Mouse (Mus musculus): ENCODE data around the gene Btn1a1. TPM values are rescaled to one million over a fixed set of nuclear protein-coding genes. Genes with fewer than 3 reads are reported as not detected.

Gene Btn1a1
- 0.04 TPM in 1 of 2 replicates, not detected in the other for polyA plus RNA-seq (2012; ENCODE audit: low replicate concordance)

DNA sequence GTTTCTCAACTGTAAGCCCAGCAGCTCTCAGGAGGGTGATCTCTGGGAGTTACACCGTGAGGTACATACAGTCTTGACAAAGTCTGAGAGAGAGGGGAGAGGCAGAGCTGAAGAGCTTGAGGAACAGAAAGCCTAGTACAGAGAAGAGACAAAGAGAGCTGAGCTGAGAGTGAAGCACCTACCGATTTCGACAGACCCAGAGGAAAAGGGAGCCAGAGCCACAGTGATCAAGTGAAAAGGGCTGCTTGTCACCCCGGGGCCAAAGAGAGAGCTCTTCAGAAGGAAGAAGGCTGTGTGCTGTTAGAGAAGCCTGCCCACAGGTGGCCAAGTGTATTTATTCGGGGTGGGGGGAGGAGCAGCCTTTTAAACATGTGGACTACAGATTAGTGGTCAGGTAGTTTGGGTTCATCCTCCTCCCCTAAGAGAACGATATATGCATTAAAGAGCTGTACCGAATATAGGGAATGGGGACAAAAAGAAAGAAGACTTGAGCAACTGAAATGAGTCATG lies at the start of gene Btn1a1:
Btn1a1 (minus strand) TSS at position 302 of the 510 bp plus-strand sequence.

DNA sequence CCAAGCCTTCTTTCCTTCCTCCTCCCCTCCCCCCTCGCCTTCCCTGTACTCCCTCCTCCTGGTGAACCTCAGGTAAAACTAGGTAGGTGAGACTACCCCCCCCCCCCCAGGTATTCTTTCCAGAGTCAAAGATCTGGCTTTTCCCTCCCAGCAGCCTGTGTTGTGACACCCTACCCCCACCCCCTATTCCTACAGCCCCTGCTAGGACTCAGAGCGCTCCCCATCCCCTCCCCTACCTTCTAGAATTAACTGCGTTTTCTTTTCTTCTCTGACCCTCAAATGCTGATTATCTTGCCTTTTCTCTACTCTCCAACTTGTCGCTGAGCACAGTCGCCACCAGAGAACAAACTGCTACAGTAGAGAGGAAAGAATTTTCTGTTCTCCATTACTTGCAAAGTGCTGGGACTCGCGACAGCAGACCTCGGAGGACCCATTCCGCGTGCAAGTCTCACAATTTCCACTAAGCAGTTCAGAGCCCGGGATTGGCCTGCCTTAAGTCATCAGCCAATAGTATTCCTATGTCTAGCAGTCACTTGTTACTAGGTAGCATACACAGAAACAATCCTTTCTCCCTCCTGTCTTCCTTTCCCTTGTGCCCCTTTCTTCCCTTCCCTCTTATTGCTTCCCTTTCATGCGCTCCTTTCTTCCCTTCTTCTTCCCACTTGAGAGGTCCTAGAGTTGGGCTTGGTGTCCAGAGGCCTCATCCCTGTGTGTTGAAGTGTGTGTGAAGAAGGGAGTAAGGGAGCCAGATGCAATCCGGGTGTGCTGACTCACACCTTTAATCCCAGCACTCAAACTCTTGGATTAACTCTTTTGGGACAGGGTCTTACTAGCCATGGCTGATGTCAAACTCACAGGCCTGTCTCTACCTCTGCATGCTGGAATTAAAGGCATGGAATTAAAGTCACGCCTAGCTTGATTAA lies 23.0 kb upstream of the Btn1a1 start, which contains the start of gene Btn2a2:
Btn2a2 (minus strand) TSS at position 458 of the 923 bp plus-strand sequence.

DNA sequence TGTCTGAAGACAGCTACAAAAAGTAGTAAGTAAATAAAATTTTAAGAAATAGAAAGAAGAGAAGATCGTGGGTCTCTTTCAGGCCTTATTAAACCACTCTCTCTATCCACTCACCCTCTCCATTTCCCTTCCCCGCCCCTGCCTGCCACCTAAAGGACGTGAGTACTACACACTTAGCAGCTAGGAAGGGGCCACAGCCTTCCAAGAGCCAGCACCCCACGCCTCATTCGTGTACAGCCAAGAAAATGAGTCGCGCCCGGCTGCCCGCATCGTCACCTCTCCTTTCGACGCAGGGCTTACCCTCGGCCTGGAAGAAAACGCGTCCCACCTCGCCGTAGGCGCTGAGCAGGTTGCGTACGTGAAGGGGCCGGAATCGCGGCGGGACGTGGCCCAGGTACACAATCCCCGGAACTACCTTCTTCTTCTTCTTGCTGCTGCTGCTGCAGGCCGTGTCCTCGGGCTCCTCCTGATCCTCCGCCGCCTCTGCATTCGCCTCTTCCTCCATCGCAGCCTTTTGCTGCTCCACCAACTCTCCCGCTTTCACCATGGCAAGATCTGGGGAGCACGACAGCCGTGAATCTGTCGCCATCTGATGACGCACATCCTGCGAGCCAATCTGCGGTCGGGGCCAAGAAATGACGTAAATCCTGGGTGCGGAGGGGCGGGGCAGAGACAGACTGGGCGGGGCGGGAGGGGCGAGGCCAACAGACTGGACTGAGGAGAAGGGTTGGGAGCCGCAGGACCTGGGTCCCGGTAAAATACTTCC lies 42.2 kb downstream of the Btn1a1 start, which contains the start of gene Abt1:
Abt1 (minus strand) TSS at position 581 of the 766 bp plus-strand sequence.

Other genes starting within 250 kb of the Btn1a1 start
- gene Vmn1r222, start 230.0 kb downstream of the Btn1a1 start, polyA plus RNA-seq (2012; ENCODE audit: low replicate concordance) = not detected in 2 replicates
- gene Vmn1r223, start 218.8 kb downstream of the Btn1a1 start, polyA plus RNA-seq (2012; ENCODE audit: low replicate concordance) = not detected in 2 replicates
- 0.58 and 1.2 TPM in 2 replicates for gene Zfp322a, start 96.7 kb downstream of the Btn1a1 start, polyA plus RNA-seq (2012; ENCODE audit: low replicate concordance)
- gene Abt1, start 42.0 kb downstream of the Btn1a1 start, polyA plus RNA-seq (2012; ENCODE audit: low replicate concordance) = 4.2 and 5.2 TPM in 2 replicates
- not detected in 2 replicates for gene Btn2a2, start 23.0 kb upstream of the Btn1a1 start, polyA plus RNA-seq (2012; ENCODE audit: low replicate concordance)
- 10.6 and 15.4 TPM in 2 replicates for gene Hist1h4h, start 65.1 kb upstream of the Btn1a1 start, polyA plus RNA-seq (2012; ENCODE audit: low replicate concordance)
- gene Hist1h2af, start 68.0 kb upstream of the Btn1a1 start, polyA plus RNA-seq (2012; ENCODE audit: low replicate concordance) = 44.2 and 69.4 TPM in 2 replicates
- 1.6 and 7.3 TPM in 2 replicates for gene Hist1h3g, start 69.5 kb upstream of the Btn1a1 start, polyA plus RNA-seq (2012; ENCODE audit: low replicate concordance)
- gene Hist1h2bh, start 77.5 kb upstream of the Btn1a1 start, polyA plus RNA-seq (2012; ENCODE audit: low replicate concordance) = 0.36 and 0.54 TPM in 2 replicates
- gene Hist1h3f, start 78.2 kb upstream of the Btn1a1 start, polyA plus RNA-seq (2012; ENCODE audit: low replicate concordance) = 2.4 and 2.8 TPM in 2 replicates
- gene Hist1h4f, start 85.7 kb upstream of the Btn1a1 start, polyA plus RNA-seq (2012; ENCODE audit: low replicate concordance) = 3.8 and 7.2 TPM in 2 replicates
- 0.55 and 0.68 TPM in 2 replicates for gene Hist1h1d, start 87.4 kb upstream of the Btn1a1 start, polyA plus RNA-seq (2012; ENCODE audit: low replicate concordance)
- 3.2 and 3.6 TPM in 2 replicates for gene Hist1h3e, start 96.5 kb upstream of the Btn1a1 start, polyA plus RNA-seq (2012; ENCODE audit: low replicate concordance)
- gene Hist1h2ae, start 105.3 kb upstream of the Btn1a1 start, polyA plus RNA-seq (2012; ENCODE audit: low replicate concordance) = 4.8 and 7.7 TPM in 2 replicates
- 4.5 and 23.6 TPM in 2 replicates for gene Hist1h2bg, start 105.5 kb upstream of the Btn1a1 start, polyA plus RNA-seq (2012; ENCODE audit: low replicate concordance)
- gene Hist1h2bf, start 108.3 kb upstream of the Btn1a1 start, polyA plus RNA-seq (2012; ENCODE audit: low replicate concordance) = 2.0 and 4.0 TPM in 2 replicates
- 2.4 and 2.6 TPM in 2 replicates for gene Hist1h2ad, start 108.5 kb upstream of the Btn1a1 start, polyA plus RNA-seq (2012; ENCODE audit: low replicate concordance)
- 0.33 and 1.7 TPM in 2 replicates for gene Hist1h3d, start 109.9 kb upstream of the Btn1a1 start, polyA plus RNA-seq (2012; ENCODE audit: low replicate concordance)
- 12.3 and 12.6 TPM in 2 replicates for gene Hist1h4d, start 115.7 kb upstream of the Btn1a1 start, polyA plus RNA-seq (2012; ENCODE audit: low replicate concordance)
- 1.4 and 1.7 TPM in 2 replicates for gene Hist1h2be, start 155.2 kb upstream of the Btn1a1 start, polyA plus RNA-seq (2012; ENCODE audit: low replicate concordance)
- gene Hist1h1e, start 156.7 kb upstream of the Btn1a1 start, polyA plus RNA-seq (2012; ENCODE audit: low replicate concordance) = 5.6 and 11.8 TPM in 2 replicates
- gene Hist1h2ac, start 218.0 kb upstream of the Btn1a1 start, polyA plus RNA-seq (2012; ENCODE audit: low replicate concordance) = 0.80 and 1.2 TPM in 2 replicates
- gene Hist1h2bc, start 218.3 kb upstream of the Btn1a1 start, polyA plus RNA-seq (2012; ENCODE audit: low replicate concordance) = 10.2 and 11.3 TPM in 2 replicates
- gene Hist1h1t, start 229.9 kb upstream of the Btn1a1 start, polyA plus RNA-seq (2012; ENCODE audit: low replicate concordance) = not detected in 2 replicates
- 2.4 and 2.5 TPM in 2 replicates for gene Hist1h4c, start 232.6 kb upstream of the Btn1a1 start, polyA plus RNA-seq (2012; ENCODE audit: low replicate concordance)
- gene Hfe, start 245.0 kb upstream of the Btn1a1 start, polyA plus RNA-seq (2012; ENCODE audit: low replicate concordance) = 12.7 and 34.4 TPM in 2 replicates